Mouse (Mus musculus) intestine, postnatal 0 days (tissue): ENCODE measurements around the gene Cenpa. TPM values are rescaled to one million over a fixed set of nuclear protein-coding genes. Genes with fewer than 3 reads are reported as not detected.
"Not testable (repeated sequence)": the region's sequence is repeated elsewhere in the genome, so short reads cannot be mapped to it uniquely, and the experiment has no call there.

ENCODE experiments used
- ATAC-seq: fragments of 200-750 bp; cut with Nextera tagmentation; 2 replicates; pipeline ENCODE4 v1.8.0; 2017; ENCODE audit warnings: mild to moderate bottlenecking, moderate TSS enrichment, moderate library complexity
- H3K27ac ChIP-seq: fragments of 300-500 bp; sonication (generic); 2 replicates; pipeline ENCODE4 v1.5.1; 2014; ENCODE audit warnings: mild to moderate bottlenecking, low read depth, low read length, moderate library complexity
- H3K27me3 ChIP-seq: fragments of 300-500 bp; sonication (generic); replicated peaks from 2 replicates; pipeline ENCODE4 v1.6.1; 2014; ENCODE audit warnings: low read length, mixed read lengths; ENCODE audit not compliant: control insufficient read depth, insufficient read depth
- H3K36me3 ChIP-seq: fragments of 300-500 bp; sonication (generic); 2 replicates; pipeline ENCODE4 v1.6.1; 2014; ENCODE audit warnings: mild to moderate bottlenecking, moderate library complexity; ENCODE audit not compliant: control insufficient read depth, insufficient read depth
- H3K4me1 ChIP-seq: fragments of 300-500 bp; sonication (generic); replicated peaks from 2 replicates; pipeline ENCODE4 v1.6.1; 2014; ENCODE audit warnings: antibody characterized with exemption, low read length, mixed read lengths; ENCODE audit not compliant: control insufficient read depth, insufficient read depth
- H3K4me2 ChIP-seq: fragments of 300-500 bp; sonication (generic); replicated peaks from 2 replicates; pipeline ENCODE4 v1.6.1; 2014; ENCODE audit warnings: low read depth, mild to moderate bottlenecking, moderate library complexity
- H3K4me3 ChIP-seq: fragments of 300-500 bp; sonication (generic); 2 replicates; pipeline ENCODE4 v1.5.1; 2014; ENCODE audit warnings: low read depth, low read length
- H3K9ac ChIP-seq: fragments of 300-500 bp; sonication (generic); 2 replicates; pipeline ENCODE4 v1.6.1; 2014; ENCODE audit warnings: mild to moderate bottlenecking, low read depth, low read length
- H3K9me3 ChIP-seq: fragments of 300-500 bp; sonication (generic); 2 replicates; pipeline ENCODE4 v1.6.1; 2016; ENCODE audit warnings: mixed run types; ENCODE audit not compliant: control insufficient read depth
- CTCF ChIP-seq: sonication (generic); IDR thresholded peaks from 2 replicates; pipeline ENCODE4 v1.5.1; 2016; ENCODE audit warnings: low read depth, mild to moderate bottlenecking, control low read depth, antibody characterized with exemption, moderate library complexity
- WGBS: fragments of 180-500 bp; shearing (Covaris S2); extraction: QIAGEN DNeasy Blood & Tissue Kit; methylation state at CpG from one replicate; pipeline ENCODE4 v1.1.7; 2014; 5-methylcytosine and 5-hydroxymethylcytosine counted together
- polyA plus RNA-seq: library from polyadenylated mRNA; unstranded; fragments of >200 nt; fragmentation: Nextera tagmentation; extraction: Ambion mirVana; gene quantifications from 2 replicates; pipeline ENCODE4 v1.2.1, GENCODE M21; 2015

Gene Cenpa
- polyA plus RNA-seq, 1 experiment from 2014 or later, result 79.2 TPM

DNA sequence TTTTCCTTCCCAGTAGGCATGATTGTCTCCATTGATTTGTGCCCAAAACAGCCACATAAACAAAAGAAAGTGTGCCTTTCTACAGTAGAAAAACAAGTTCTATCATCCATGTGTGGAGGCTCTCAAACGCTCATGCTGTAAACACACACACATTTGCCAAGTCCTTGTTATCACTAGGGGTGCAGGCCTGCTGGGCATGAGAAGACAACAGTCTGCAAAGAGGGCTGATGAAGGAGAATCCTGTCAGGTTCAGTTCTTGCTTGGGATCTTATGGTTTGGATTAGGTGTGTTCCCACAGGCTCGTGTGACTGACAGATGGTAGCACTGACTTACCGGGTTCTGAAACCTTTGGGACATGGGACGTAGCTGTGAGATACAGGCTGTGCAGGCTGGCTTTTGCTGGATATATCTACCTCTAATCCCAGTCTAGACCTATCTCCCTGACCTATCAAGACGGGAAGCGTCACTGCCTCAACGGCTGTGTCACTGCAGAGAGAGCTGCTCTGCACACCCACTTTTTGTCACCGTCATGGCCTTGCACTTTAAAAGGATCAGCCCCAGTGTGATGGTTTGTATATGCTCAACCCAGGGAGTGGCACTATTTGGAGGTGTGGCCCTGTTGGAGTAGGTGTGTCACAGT is 33.9 kb downstream of the Cenpa start:
- no peak overlapping the region for H3K4me2 ChIP-seq
- H3K27ac ChIP-seq, result no peak overlapping the region
- H3K4me3 ChIP-seq, result no peak overlapping the region
- H3K4me1 ChIP-seq, result no peaks in the 10 kb centered on the region
- WGBS, result 79% methylated on average over 8 of the region's 8 CpGs
- no peak for TF ChIP-seq CTCF
- H3K27me3 ChIP-seq, result 0 out of 2 replicates have a peak, but pooled peaks cover 4% of the 10 kb centered on the region
- H3K36me3 ChIP-seq, result no peaks in the 10 kb centered on the region
- ATAC-seq, result no peak
- no peaks in the 10 kb centered on the region for H3K9me3 ChIP-seq
- no peak overlapping the region for H3K9ac ChIP-seq

DNA sequence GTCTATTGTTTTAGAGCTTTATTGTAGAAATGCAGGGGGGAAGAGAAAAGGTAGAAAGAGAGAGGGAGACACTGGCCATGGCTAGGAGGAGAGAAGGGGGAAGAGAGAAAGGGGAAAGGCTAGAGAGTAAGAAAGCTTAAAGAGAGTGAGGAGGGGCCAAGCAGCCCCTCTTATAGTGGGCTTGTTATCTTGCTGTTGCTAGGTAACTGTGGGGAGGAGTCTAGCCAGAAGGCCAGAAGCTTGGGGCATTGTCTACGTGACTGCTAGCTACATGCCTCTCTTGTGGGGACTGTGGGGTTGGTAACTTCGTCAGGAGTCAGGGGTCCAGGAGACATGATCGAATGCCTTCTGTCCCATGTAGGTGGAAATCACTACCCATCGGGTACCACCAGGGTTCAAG is 34.8 kb downstream of the Cenpa start:
- H3K27ac ChIP-seq, H3K4me1 ChIP-seq, ATAC-seq, H3K27me3 ChIP-seq, H3K4me3 ChIP-seq, H3K9ac ChIP-seq, H3K36me3 ChIP-seq, H3K4me2 ChIP-seq, H3K9me3 ChIP-seq: not testable (repeated sequence)
- WGBS, result 42% methylated on average over 4 of the region's 4 CpGs

DNA sequence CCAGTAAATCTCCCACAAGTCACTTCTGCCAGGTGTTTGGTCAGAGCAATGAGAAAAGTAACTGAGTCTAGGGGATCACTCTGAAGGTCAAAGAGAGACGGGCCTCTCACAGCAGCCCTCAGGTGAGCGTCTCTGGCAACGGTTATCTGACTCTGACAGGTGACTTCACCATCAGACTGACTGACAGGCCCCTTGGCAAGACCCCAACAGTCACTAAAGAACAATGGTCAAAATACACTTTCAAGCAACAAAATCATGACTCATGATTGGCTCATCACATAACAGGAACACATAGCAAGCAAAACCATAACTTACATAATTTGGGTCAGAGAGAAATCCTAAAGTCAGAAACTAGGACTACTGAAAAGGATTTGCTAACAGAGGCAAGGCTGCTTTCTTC is 35.3 kb downstream of the Cenpa start:
- Histone ChIP-seq H3K4me1 (no peaks in the 10 kb centered on the region), H3K27me3 (0 out of 2 replicates have a peak, but pooled peaks cover 4% of the 10 kb centered on the region), H3K36me3 (no peaks in the 10 kb centered on the region), H3K4me3 (no peak overlapping the region), H3K9ac (no peak overlapping the region), H3K9me3 (no peaks in the 10 kb centered on the region), H3K27ac (no peak overlapping the region), H3K4me2 (no peak overlapping the region)
- no peak for TF ChIP-seq CTCF
- no peak for ATAC-seq
- WGBS, result 81% methylated on average over 3 of the region's 3 CpGs

DNA sequence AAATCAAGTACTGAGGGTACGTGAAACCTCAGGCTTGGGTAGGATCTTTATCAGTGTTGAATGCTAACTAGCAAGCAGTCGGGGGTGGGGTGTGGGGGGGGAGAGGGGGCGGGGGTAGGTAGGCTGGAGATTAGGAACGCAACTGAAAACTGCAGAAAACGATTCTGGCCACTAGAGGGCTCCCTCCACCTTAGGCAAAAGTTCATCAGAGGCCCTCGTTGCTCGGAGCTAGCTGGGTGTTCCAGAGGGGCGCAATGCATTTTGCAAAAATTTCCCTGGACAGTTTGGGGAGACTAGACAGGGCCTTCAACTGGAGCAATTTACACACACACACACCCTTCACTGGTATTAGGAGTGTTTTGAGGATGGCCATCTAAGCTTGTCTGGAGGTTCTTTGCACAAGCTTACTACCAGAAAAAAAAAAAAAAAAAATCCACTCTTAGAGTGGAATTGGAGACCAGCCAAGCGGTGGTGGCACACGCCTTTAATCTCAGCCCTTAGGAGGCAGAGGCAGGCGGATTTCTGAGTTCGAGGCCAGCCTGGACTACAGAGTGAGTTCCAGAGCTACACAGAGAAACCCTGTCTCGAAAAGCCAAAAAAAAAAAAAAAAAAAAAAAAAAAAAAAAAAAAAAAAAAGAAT is 43.3 kb downstream of the Cenpa start:
- Histone ChIP-seq H3K9me3 (no peaks in the 10 kb centered on the region), H3K4me1 (peaks cover 8% of the 10 kb centered on the region; the same call in 1 of the 2 replicates), H3K4me2 (no peak overlapping the region), H3K9ac (no peak overlapping the region), H3K27ac (no peak overlapping the region), H3K4me3 (no peak overlapping the region), H3K27me3 (peaks cover 46% of the 10 kb centered on the region), H3K36me3 (no peaks in the 10 kb centered on the region)
- no peak; the same call in 1 of the 2 replicates for ATAC-seq
- WGBS, result 11% methylated on average over 13 of the region's 13 CpGs
- peak; percentile 88 for TF ChIP-seq CTCF

DNA sequence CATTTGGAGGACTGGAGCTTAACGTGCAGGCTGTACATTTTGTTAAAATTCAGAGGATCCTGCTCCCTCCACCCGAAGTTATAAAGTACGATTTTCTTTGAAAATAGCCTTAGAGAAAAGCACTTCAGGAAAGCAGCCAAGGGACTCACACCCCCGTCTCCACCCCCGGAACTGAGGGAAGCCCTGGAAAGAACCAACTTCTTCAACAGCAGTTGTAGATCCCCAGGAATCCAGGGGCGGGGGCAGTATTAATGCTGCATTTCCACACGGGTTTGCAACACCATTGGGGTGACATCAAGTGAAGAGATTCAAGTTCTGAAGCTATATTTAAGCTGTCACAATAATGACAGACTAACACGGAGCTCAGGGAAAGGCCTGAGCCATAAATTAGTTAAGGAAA is 43.9 kb downstream of the Cenpa start:
- Histone ChIP-seq H3K27ac (no peak overlapping the region), H3K4me3 (no peak overlapping the region), H3K9me3 (no peaks in the 10 kb centered on the region), H3K36me3 (no peaks in the 10 kb centered on the region), H3K4me1 (peaks cover 8% of the 10 kb centered on the region; the same call in 1 of the 2 replicates), H3K4me2 (no peak overlapping the region), H3K27me3 (peaks cover 52% of the 10 kb centered on the region), H3K9ac (no peak overlapping the region)
- no peak for ATAC-seq
- 33% methylated on average over 8 of the region's 8 CpGs for WGBS
- no peak for TF ChIP-seq CTCF

DNA sequence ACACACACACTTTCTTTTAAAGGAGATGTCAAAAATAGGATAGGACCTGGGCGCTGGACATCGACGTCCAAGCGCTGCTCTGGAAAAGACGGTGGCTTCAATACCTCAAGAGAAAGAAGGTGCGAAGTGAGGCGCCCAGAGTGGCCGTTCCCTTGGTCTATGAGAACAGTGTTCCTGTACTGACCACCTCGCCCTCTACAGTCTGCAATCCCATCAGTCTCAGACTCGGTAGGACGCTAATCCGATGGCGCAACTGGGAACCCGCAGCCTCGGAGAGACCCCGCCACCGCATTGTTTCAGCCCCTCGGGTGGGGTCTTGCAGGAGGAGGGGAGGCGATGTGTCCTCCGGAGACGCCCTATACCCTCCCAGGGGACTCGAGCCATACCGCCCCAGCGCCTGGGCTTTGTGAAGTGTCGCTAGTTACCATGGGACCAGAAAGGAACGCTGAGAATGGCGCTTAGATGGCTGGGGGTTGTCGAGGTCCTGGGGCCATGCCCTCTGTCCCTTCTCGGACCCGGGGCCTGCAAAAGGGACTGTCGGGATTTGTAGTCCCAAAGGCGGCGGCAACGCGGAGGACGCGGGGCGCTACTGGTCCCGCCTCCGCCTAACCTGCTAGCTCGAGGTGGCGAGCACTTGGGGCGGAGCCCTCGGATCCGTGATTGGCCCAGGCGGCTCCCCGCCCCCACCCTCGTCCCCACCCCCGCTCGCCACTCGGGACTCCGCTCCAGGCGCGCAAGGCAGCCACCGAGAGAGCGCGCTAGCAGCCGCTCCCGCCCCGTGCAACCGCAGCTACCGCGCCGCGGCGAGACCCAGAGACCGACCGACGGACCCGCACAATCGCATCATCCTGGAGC is 44.8 kb downstream of the Cenpa start, which contains the start of gene Dpysl5:
Gene Dpysl5, plus strand, starts transcription at position 418 of the 855 bp plus-strand sequence.
- Histone ChIP-seq H3K27ac (no peak within 1 kb of the TSS), H3K4me1 (peaks cover 8% of the 10 kb centered on the region; the same call in 1 of the 2 replicates), H3K27me3 (peaks cover 52% of the 10 kb centered on the region), H3K4me3 (peak within 1 kb of the TSS; percentile 49), H3K9ac (peak within 1 kb of the TSS; percentile 26; the same call in 1 of the 2 replicates), H3K9me3 (no peaks in the 10 kb centered on the region), H3K4me2 (peak within 1 kb of the TSS; percentile 82), H3K36me3 (no peaks in the 10 kb centered on the region)
- under 1% methylated on average over 69 of the region's 71 CpGs for WGBS
- peak; percentile 36 for TF ChIP-seq CTCF
- ATAC-seq, result peak; percentile 74
